Mouse (Mus musculus) hindbrain, embryonic 12.5 days (tissue): ENCODE results near the gene Stk36. TPM values are rescaled to one million over a fixed set of nuclear protein-coding genes. Genes with fewer than 3 reads are reported as not detected.
A peak's percentile ranks its signal among the peaks of the same experiment; 100 is the strongest.

Source experiments
- ATAC-seq: fragments of 200-750 bp; cut with Nextera tagmentation; 2 replicates; pipeline ENCODE4 v1.8.0; 2017; ENCODE audit warnings: moderate TSS enrichment; ENCODE audit not compliant: low FRiP score
- H3K27ac ChIP-seq: fragments of 300-500 bp; sonication (generic); 2 replicates; pipeline ENCODE4 v1.5.1; 2016; ENCODE audit warnings: mild to moderate bottlenecking
- H3K27me3 ChIP-seq: fragments of 300-500 bp; sonication (generic); 2 replicates; pipeline ENCODE4 v1.6.1; 2016; ENCODE audit warnings: mild to moderate bottlenecking
- H3K36me3 ChIP-seq: fragments of 300-500 bp; sonication (generic); 2 replicates; pipeline ENCODE4 v1.6.1; 2016; ENCODE audit warnings: mild to moderate bottlenecking
- H3K4me1 ChIP-seq: fragments of 300-500 bp; sonication (generic); 2 replicates; pipeline ENCODE4 v1.6.1; 2016
- H3K4me2 ChIP-seq: fragments of 300-500 bp; sonication (generic); replicated peaks from 2 replicates; pipeline ENCODE4 v1.6.1; 2016; ENCODE audit warnings: mild to moderate bottlenecking
- H3K4me3 ChIP-seq: fragments of 300-500 bp; sonication (generic); 2 replicates; pipeline ENCODE4 v1.5.1; 2016; ENCODE audit warnings: mild to moderate bottlenecking
- H3K9ac ChIP-seq: fragments of 300-500 bp; sonication (generic); 2 replicates; pipeline ENCODE4 v1.6.1; 2016; ENCODE audit warnings: mild to moderate bottlenecking, moderate library complexity
- H3K9me3 ChIP-seq: fragments of 300-500 bp; sonication (generic); replicated peaks from 2 replicates; pipeline ENCODE4 v1.6.1; 2016; ENCODE audit warnings: mild to moderate bottlenecking
- WGBS: fragments of 180-500 bp; shearing (Covaris S2); methylation state at CpG from one replicate; pipeline ENCODE4 v1.1.7; 2016; 5-methylcytosine and 5-hydroxymethylcytosine counted together
- polyA plus RNA-seq: library from polyadenylated mRNA; unstranded; fragments of >200 nt; fragmentation: Nextera tagmentation; extraction: Ambion mirVana; gene quantifications from 2 replicates; pipeline ENCODE4 v1.2.1, GENCODE M21; 2016

Stk36 gene
- 21.3 and 34.3 TPM in 2 replicates for polyA plus RNA-seq

DNA sequence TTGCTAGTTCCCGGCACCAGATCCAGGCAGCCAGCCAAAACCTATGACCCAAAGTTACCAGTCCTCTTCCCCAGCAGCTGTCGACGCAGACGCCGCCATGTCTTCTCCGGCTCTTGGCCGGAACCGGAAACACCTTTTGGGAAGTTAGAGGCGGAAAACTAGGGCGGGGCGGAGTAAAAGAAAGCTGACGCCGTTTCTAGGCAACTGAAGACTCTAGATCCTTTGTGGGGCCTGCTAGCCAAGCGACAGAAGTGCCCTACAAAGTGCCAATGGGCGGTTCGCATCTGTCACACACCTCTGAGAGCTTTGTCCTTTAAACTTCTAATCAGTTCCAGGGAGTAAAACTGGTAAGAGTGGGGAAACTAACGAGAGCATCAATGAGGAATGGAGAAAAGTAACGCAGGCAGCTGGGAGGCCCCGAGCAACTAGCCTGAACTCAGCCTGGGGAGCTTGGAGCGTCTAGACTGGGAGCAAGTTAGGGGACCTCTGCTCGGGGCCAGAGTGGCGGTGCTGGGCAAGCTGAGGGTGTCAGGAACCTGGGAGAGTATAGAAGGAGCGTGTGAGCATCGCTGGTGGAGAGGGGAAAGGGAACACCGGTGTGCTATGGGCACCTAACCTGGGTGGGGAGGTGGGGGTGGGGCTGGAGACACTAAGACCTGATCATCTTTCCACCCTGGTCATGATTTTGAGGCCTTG, at the start of gene Stk36, which contains the start of gene Rnf25:
Gene Stk36 (plus strand): TSS at position 179 of the 696 bp plus-strand sequence.
Gene Rnf25 (minus strand): TSS at position 131 of the 696 bp plus-strand sequence.
- ATAC-seq: peak; percentile 90
- Histone ChIP-seq H3K9me3 (no peaks in the 10 kb centered on the region), H3K27me3 (no peaks in the 10 kb centered on the region), H3K4me1 (peaks cover 18% of the 10 kb centered on the region), H3K4me3 (peak within 1 kb of the TSS; percentile 87), H3K9ac (peak within 1 kb of the TSS; percentile 88), H3K27ac (peak within 1 kb of the TSS; percentile 31), H3K4me2 (peak within 1 kb of the TSS; percentile 87), H3K36me3 (peaks cover 38% of the 10 kb centered on the region)
- WGBS: 10% methylated on average over 25 of the region's 25 CpGs

DNA sequence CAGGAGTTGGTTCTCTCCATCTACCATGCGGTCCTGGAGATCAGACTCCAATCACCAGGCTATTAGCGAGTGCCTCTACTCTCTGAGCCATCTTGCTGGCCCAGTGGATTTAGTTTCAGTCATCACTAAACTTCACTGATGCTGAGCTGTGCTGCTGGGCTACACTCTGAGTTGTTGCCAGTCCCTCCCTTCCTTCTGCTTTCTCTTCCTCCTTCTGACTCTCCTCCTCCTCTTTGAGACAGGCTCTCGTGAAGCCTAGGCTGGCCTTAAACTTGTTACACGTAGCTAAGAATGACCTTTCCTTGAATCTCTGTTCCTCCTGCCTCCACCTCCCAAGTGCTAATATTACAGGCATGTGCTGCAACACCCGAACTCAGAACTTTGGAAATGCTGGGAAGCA, 42.2 kb upstream of the Stk36 start:
- Histone ChIP-seq H3K9ac (no peak overlapping the region), H3K36me3 (peaks cover 6% of the 10 kb centered on the region; the same call in 1 of the 2 replicates), H3K9me3 (no peaks in the 10 kb centered on the region), H3K4me2 (no peak overlapping the region), H3K27me3 (no peaks in the 10 kb centered on the region), H3K4me3 (no peak overlapping the region), H3K4me1 (no peaks in the 10 kb centered on the region), H3K27ac (no peak overlapping the region)
- ATAC-seq: no peak
- WGBS: 88% methylated on average over 5 of the region's 5 CpGs

DNA sequence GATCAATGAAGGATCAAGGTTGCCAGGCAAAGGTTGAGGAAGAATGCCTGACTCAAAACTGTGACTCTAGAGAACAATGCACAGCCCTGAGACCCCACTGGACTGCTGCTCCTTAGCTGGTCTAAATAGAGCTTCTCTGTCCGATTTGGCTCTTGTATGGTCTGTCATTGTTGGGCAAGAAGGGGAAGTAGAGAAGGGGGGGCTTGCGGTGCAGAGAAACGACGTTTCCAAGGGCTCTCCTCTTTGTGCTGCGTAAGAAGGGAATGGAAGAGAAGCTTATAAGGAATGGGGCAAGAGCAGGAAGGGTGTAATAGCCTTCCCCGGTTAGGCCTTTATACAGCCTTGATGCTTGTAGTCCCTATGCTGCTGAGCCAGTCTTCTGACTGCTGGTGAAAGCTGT, 35.4 kb upstream of the Stk36 start:
- H3K9me3 ChIP-seq: no peaks in the 10 kb centered on the region
- no peak overlapping the region for H3K4me3 ChIP-seq
- no peaks in the 10 kb centered on the region for H3K27me3 ChIP-seq
- no peak overlapping the region for H3K9ac ChIP-seq
- H3K4me2 ChIP-seq: no peak overlapping the region
- H3K4me1 ChIP-seq: no peaks in the 10 kb centered on the region
- H3K36me3 ChIP-seq: peaks cover 68% of the 10 kb centered on the region
- 69% methylated on average over 6 of the region's 6 CpGs for WGBS
- no peak overlapping the region for H3K27ac ChIP-seq
- ATAC-seq: no peak

DNA sequence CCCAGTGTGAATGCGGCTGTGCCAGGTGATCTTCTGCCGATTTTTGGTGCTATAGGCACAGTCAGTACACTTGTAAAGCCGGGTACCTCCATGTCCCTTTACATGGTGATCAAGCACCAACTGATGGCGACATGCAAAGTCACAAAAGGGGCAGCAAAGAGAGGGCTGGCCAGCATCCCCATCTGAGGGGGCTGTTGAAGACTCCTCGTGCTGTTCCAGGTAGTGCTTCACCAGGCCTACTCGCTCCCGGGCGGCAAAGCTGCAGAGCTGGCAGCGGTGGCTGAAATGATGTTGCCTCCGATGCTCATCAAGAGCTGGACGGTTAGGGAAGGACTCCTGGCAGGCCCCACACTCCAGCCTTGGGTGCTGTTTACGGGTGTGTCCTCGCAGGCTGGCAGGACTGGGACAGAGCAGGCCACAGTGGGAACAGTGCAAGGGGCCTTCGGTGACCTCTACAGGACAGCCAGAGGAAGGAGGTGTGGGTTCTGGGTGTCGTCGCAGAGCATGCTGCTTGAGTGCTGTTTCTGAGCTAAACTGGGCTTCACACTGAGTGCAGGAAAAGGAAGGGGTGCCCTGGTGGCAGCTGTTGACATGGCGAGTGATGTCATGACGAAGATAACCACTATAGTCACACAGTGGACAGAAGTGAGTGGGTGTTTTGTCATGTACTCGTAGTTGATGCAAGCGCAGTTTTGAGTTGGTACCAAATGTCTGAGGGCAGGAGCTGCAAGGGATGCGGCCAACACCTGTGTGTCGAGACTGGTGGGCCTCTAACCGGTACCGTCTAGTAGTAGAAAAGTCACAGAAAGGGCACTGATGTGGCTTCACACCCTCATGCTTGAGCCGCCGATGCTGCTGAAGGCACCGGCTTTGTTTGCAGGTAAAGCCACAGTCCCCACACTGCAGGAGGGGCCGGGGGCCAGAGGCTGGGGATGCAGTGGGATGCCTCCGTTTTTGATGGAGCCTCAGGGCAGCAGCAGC, 31.2 kb upstream of the Stk36 start:
- ATAC-seq: no peak
- Histone ChIP-seq H3K27ac (no peak overlapping the region), H3K4me2 (no peak overlapping the region), H3K4me1 (no peaks in the 10 kb centered on the region), H3K9me3 (no peaks in the 10 kb centered on the region), H3K4me3 (no peak overlapping the region), H3K9ac (no peak overlapping the region), H3K36me3 (peaks cover 83% of the 10 kb centered on the region), H3K27me3 (no peaks in the 10 kb centered on the region)
- WGBS: 93% methylated on average over 29 of the region's 29 CpGs

DNA sequence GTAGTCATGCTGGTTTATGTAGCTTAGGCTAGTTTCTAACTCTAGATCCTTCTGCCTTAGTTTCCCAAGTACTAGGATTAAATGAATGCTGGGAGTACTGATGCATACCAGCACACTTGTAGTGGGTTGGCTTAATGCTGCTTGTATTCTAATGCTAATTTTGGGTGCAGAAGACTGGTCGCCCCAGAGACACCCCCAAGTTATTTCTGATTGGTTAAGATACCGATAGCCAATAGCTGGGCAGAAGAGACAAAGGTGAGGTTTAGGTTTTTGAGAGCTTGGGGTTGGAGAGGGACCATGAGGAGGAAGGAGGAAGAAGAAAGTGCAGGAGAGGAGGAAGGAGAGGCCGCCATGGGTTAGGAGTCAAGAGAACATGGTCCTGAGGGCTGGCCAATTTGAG, 18.6 kb upstream of the Stk36 start:
- 81% methylated on average over 3 of the region's 3 CpGs for WGBS
- H3K27me3 ChIP-seq: no peaks in the 10 kb centered on the region
- ATAC-seq: no peak
- peaks cover 39% of the 10 kb centered on the region for H3K36me3 ChIP-seq
- H3K27ac ChIP-seq: no peak overlapping the region
- no peak overlapping the region for H3K4me2 ChIP-seq
- H3K9me3 ChIP-seq: no peaks in the 10 kb centered on the region
- H3K9ac ChIP-seq: no peak overlapping the region
- H3K4me1 ChIP-seq: peaks cover 17% of the 10 kb centered on the region
- H3K4me3 ChIP-seq: no peak overlapping the region

DNA sequence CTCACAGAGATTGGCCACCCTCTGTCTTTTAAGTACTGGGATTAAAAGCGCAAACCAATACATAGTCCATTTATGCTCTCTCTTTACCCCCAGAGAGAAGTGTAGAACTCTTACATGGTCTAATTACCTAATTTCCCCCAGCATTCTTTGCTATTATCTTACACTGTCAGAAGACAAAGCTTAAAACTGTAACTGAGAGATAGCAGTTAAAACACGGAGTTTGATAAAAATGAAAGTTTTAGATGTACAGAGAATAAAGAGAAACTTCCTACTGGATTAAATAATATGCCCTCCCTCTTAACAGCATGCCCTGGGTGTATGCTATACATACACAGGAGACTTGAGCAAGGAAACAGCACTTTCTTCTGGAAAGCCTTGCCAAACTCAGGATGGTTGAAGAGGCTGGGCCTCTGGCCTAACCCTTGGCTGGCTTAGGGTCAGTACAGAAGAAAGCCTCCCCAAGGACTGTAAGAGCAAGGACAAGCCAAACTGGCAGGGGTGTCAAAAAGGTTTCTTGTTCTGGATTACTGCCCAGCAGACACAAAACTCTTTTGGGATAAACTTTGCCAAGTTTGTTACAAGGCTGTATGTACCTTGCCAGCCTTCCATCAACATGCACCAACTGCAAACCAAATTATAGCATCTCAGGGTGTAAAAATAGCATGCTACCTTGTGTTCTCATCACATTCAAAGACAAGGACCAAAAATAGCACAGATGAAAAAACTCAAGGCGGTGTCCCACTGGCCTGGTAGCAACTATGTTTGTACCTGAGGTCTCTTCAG, 16.4 kb upstream of the Stk36 start:
- Histone ChIP-seq H3K9ac (no peak overlapping the region), H3K4me1 (peaks cover 26% of the 10 kb centered on the region), H3K36me3 (peaks cover 19% of the 10 kb centered on the region), H3K4me2 (no peak overlapping the region), H3K4me3 (no peak overlapping the region), H3K27ac (no peak overlapping the region), H3K27me3 (no peaks in the 10 kb centered on the region), H3K9me3 (no peaks in the 10 kb centered on the region)
- ATAC-seq: no peak
- WGBS: 98% methylated on average over 3 of the region's 3 CpGs

DNA sequence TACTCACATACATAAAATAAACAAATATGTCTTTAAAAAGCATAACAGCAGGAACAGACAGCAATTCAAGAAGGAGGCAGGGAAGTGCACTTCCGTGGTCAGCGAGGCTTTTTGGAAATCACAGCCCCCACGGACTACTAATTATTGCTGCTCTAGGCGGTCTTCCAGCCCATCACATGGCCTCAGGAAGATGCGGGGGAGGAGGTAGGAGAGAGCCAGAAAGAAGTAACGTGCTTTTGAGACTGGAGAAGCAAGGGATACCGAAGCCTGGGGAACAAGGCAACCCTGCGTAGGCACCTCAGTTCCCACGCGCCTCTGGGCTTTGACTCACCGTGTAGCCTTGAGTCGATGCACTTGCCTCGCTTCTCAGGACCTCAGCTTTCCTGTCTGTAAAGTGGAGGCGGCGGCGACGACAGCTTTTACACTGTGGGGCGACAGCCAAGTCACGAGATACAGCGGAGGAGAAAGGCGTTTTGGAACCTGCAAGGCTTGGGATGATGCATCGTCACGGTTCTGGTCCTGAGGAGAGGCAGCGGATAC, 13.9 kb upstream of the Stk36 start:
- no peak; the same call in 1 of the 2 replicates for ATAC-seq
- 0% methylated on average over 24 of the region's 24 CpGs for WGBS
- H3K27ac ChIP-seq: peak overlapping the region; percentile 85

DNA sequence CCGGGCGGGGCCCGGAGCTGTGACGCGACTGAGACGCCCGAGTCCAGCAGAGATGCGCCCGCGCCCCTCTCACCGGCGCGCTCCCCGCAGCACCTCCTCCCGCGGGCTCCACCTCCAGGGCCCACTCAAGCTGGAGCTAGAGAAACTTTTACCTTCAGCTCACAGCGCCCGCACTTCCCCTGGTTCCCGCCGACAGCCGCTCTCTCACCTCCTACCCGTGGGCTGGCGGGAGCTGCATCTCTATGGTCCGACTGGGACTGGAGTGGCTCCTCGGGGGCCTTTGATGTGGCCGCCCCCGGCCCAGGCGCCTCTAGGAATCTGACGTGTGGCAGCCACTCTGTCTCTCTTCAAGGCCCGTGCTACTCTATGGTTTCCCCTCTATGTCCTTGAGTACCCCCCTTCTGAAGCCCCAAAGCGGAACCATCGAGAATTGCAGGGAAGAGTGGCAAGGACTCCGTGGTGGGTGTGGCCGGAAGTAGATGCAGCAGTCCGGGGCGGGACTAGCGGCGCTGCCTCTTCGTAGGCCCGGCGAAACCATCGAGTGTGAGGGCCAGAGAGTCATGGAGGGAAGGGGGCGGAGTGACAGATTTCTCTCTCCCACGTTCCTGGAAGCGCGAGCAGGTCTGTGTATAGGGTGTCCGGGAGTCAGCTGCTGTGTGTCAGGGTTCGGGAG, 13.3 kb upstream of the Stk36 start, which contains the start of the genes Zfp142 and Bcs1l:
Gene Zfp142 (minus strand): TSS at position 474 of the 673 bp plus-strand sequence.
Gene Bcs1l (plus strand): TSS at position 517 of the 673 bp plus-strand sequence.
- peaks cover 26% of the 10 kb centered on the region for H3K4me1 ChIP-seq
- peak within 1 kb of the TSS; percentile 85 for H3K27ac ChIP-seq
- ATAC-seq: peak; percentile 99
- no peaks in the 10 kb centered on the region for H3K27me3 ChIP-seq
- H3K9ac ChIP-seq: peak within 1 kb of the TSS; percentile 83
- WGBS: under 1% methylated on average over 47 of the region's 48 CpGs
- peaks cover 34% of the 10 kb centered on the region for H3K36me3 ChIP-seq
- H3K9me3 ChIP-seq: no peaks in the 10 kb centered on the region
- peak within 1 kb of the TSS; percentile 95 for H3K4me2 ChIP-seq
- H3K4me3 ChIP-seq: peak within 1 kb of the TSS; percentile 66

More for the DNA sequence above, 13.9 kb upstream of the Stk36 start:
- Histone ChIP-seq H3K9me3 (no peaks in the 10 kb centered on the region), H3K4me3 (peak overlapping the region; percentile 66), H3K4me1 (peaks cover 26% of the 10 kb centered on the region), H3K27me3 (no peaks in the 10 kb centered on the region), H3K9ac (peak overlapping the region; percentile 83), H3K36me3 (peaks cover 36% of the 10 kb centered on the region), H3K4me2 (peak overlapping the region; percentile 95)

DNA sequence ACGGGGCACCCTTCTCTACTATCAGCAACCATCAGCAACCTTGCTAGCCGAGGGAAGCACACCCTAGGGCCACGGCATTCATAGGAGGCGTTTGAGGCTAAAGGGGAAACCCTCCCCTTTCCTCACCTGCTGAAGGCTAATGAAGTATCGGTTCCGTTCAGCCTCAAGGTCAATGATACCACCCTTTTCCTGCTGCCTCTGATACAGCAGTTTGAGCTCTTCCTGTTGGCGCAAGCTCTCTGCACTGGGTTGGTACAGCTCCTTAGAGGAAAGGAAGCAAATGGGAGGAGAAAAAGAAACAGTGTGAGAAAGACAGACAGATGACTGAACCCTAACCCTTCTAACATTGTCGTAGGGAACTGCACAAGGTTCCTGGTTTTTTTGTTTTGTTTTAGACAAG, 6.8 kb upstream of the Stk36 start:
- Histone ChIP-seq H3K4me1 (0 out of 2 replicates have a peak, but pooled peaks cover under 1% of the 10 kb centered on the region), H3K27ac (no peak overlapping the region), H3K27me3 (no peaks in the 10 kb centered on the region), H3K9ac (no peak overlapping the region), H3K4me3 (no peak overlapping the region), H3K9me3 (no peaks in the 10 kb centered on the region), H3K4me2 (no peak overlapping the region), H3K36me3 (peaks cover 80% of the 10 kb centered on the region)
- 88% methylated on average over 8 of the region's 8 CpGs for WGBS
- no peak for ATAC-seq

DNA sequence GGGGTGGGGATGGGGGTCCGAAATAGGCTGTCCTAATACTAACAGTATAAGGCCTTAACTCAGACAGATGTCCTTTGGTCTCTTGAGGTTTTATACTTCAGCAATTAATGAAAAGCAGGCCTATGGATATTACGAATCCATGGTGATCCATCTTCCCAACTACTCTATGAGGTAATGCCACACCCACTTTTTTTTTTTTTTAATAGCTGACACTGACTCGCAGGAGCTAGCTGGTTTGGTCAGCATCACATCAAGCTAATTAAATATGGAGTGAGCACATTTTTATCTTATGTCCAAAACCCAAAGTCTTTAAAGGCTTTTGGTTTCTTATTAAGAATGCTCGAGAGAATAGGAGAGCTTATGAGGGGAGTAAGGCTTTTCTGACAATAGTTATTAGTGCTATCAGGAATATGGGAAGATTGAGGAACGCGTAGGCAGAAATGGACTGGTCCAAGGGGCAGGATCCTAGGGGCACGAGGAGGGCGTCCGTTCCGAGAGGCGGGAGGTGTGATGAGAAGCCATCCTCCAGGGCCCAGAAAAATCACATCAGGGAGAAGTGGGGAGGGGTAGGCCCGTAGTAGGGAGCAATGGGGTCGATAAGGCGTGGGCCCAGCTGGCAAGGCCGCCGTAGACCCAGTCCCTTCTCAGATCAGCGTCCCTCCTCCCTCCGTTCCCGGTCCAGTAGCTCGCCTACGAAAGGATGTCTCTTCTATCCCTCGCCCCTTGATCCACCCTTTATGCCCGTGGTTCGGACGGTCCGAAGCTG, 561 bp upstream of the Stk36 start:
- peaks cover 18% of the 10 kb centered on the region for H3K4me1 ChIP-seq
- no peaks in the 10 kb centered on the region for H3K27me3 ChIP-seq
- peak overlapping the region; percentile 31 for H3K27ac ChIP-seq
- H3K9ac ChIP-seq: peak overlapping the region; percentile 88
- peak overlapping the region; percentile 87 for H3K4me2 ChIP-seq
- 10% methylated on average over 26 of the region's 26 CpGs for WGBS
- peak; percentile 83 for ATAC-seq
- peak overlapping the region; percentile 87 for H3K4me3 ChIP-seq
- H3K36me3 ChIP-seq: peaks cover 41% of the 10 kb centered on the region
- H3K9me3 ChIP-seq: no peaks in the 10 kb centered on the region
